Mouse (Mus musculus): ENCODE measurements around the gene Tsc22d3. TPM values are rescaled to one million over a fixed set of nuclear protein-coding genes. Genes with fewer than 3 reads are reported as not detected.

Tsc22d3 gene
- polyA plus RNA-seq, 1 experiment from 2014 or later, result 113 TPM

- no peak overlapping the region for H3K9ac ChIP-seq
- H3K9me3 ChIP-seq, result no peaks in the 10 kb centered on the region
- ATAC-seq (ENCODE audit: insufficient number of reproducible peaks, insufficient read depth, low FRiP score, low TSS enrichment), result no peak
- no peak overlapping the region for H3K27ac ChIP-seq
- H3K27me3 ChIP-seq, result peaks cover 27% of the 10 kb centered on the region; the same call in 1 of the 2 replicates
- no peak overlapping the region for H3K4me2 ChIP-seq (replicated peaks)
- no peaks in the 10 kb centered on the region for H3K4me1 ChIP-seq
- H3K4me3 ChIP-seq, result no peak overlapping the region
- 74% methylated on average over 3 of the region's 3 CpGs for WGBS
- H3K36me3 ChIP-seq, result no peaks in the 10 kb centered on the region
Measured at GRCm38 (mm10) chrX:140591176-140591575, 9.3 kb downstream of the Tsc22d3 start.

- no peak for ATAC-seq (ENCODE audit: insufficient number of reproducible peaks, insufficient read depth, low FRiP score, low TSS enrichment)
- Histone ChIP-seq H3K36me3 (no peaks in the 10 kb centered on the region), H3K4me2 (replicated peaks) (no peak overlapping the region), H3K9me3 (no peaks in the 10 kb centered on the region), H3K9ac (no peak overlapping the region), H3K4me1 (no peaks in the 10 kb centered on the region), H3K4me3 (no peak overlapping the region), H3K27me3 (peaks cover 26% of the 10 kb centered on the region; the same call in 1 of the 2 replicates), H3K27ac (no peak overlapping the region)
- WGBS, result 56% methylated on average over 2 of the region's 2 CpGs
Measured at GRCm38 (mm10) chrX:140590142-140590541, 10.3 kb downstream of the Tsc22d3 start.

GRCm38 (mm10) chrX:140589194-140589751 lies 11.2 kb downstream of the Tsc22d3 start:
- no peak overlapping the region for H3K4me3 ChIP-seq
- H3K36me3 ChIP-seq, result no peaks in the 10 kb centered on the region
- H3K9ac ChIP-seq, result no peak overlapping the region
- peaks cover 26% of the 10 kb centered on the region; the same call in 1 of the 2 replicates for H3K27me3 ChIP-seq
- no peak overlapping the region for H3K27ac ChIP-seq
- no peak overlapping the region for H3K4me2 ChIP-seq (replicated peaks)
- no peaks in the 10 kb centered on the region for H3K9me3 ChIP-seq
- H3K4me1 ChIP-seq, result no peaks in the 10 kb centered on the region
- ATAC-seq (ENCODE audit: insufficient number of reproducible peaks, insufficient read depth, low FRiP score, low TSS enrichment), result no peak
- 68% methylated on average over 4 of the region's 4 CpGs for WGBS

GRCm38 (mm10) chrX:140588534-140588933 lies 11.9 kb downstream of the Tsc22d3 start:
- Histone ChIP-seq H3K4me3 (no peak overlapping the region), H3K4me1 (no peaks in the 10 kb centered on the region), H3K36me3 (no peaks in the 10 kb centered on the region), H3K27me3 (peaks cover 26% of the 10 kb centered on the region; the same call in 1 of the 2 replicates), H3K9me3 (no peaks in the 10 kb centered on the region), H3K27ac (no peak overlapping the region), H3K9ac (no peak overlapping the region), H3K4me2 (replicated peaks) (no peak overlapping the region)
- no peak for ATAC-seq (ENCODE audit: insufficient number of reproducible peaks, insufficient read depth, low FRiP score, low TSS enrichment)
- 86% methylated on average over 5 of the region's 5 CpGs for WGBS

GRCm38 (mm10) chrX:140580416-140580815 lies 20.0 kb downstream of the Tsc22d3 start:
- WGBS, result 64% methylated on average over 3 of the region's 3 CpGs
- no peak overlapping the region for H3K4me2 ChIP-seq (replicated peaks)
- H3K9ac ChIP-seq, result no peak overlapping the region
- ATAC-seq (ENCODE audit: insufficient number of reproducible peaks, insufficient read depth, low FRiP score, low TSS enrichment), result no peak
- peaks cover 36% of the 10 kb centered on the region; the same call in 1 of the 2 replicates for H3K27me3 ChIP-seq
- H3K27ac ChIP-seq, result no peak overlapping the region
- H3K4me1 ChIP-seq, result no peaks in the 10 kb centered on the region
- no peak overlapping the region for H3K4me3 ChIP-seq
- H3K36me3 ChIP-seq, result no peaks in the 10 kb centered on the region
- H3K9me3 ChIP-seq, result no peaks in the 10 kb centered on the region

- H3K9ac ChIP-seq, result no peak overlapping the region
- WGBS, result 59% methylated on average over 3 of the region's 3 CpGs
- no peak overlapping the region for H3K27ac ChIP-seq
- H3K27me3 ChIP-seq, result peaks cover 39% of the 10 kb centered on the region
- ATAC-seq (ENCODE audit: insufficient number of reproducible peaks, insufficient read depth, low FRiP score, low TSS enrichment), result no peak
- no peak overlapping the region for H3K4me2 ChIP-seq (replicated peaks)
- no peaks in the 10 kb centered on the region for H3K36me3 ChIP-seq
- no peaks in the 10 kb centered on the region for H3K9me3 ChIP-seq
- H3K4me1 ChIP-seq, result no peaks in the 10 kb centered on the region
- no peak overlapping the region for H3K4me3 ChIP-seq
Measured at GRCm38 (mm10) chrX:140575636-140576035, 24.8 kb downstream of the Tsc22d3 start.

- peaks cover 36% of the 10 kb centered on the region for H3K27me3 ChIP-seq
- WGBS, result 50% methylated on average over 1 of the region's 1 CpGs
Measured at GRCm38 (mm10) chrX:140575200-140575599, 25.3 kb downstream of the Tsc22d3 start.

GRCm38 (mm10) chrX:140572702-140573338 lies 27.6 kb downstream of the Tsc22d3 start:
- no peak for ATAC-seq (ENCODE audit: insufficient number of reproducible peaks, insufficient read depth, low FRiP score, low TSS enrichment)
- H3K27me3 ChIP-seq, result peaks cover 43% of the 10 kb centered on the region
- no peaks in the 10 kb centered on the region for H3K9me3 ChIP-seq
- H3K9ac ChIP-seq, result no peak overlapping the region
- no peak overlapping the region for H3K4me2 ChIP-seq (replicated peaks)
- H3K4me3 ChIP-seq, result no peak overlapping the region
- H3K27ac ChIP-seq, result no peak overlapping the region
- 56% methylated on average over 2 of the region's 2 CpGs for WGBS
- H3K4me1 ChIP-seq, result no peaks in the 10 kb centered on the region
- no peaks in the 10 kb centered on the region for H3K36me3 ChIP-seq

More at GRCm38 (mm10) chrX:140575200-140575599, 25.3 kb downstream of the Tsc22d3 start:
- Histone ChIP-seq H3K27ac (no peak overlapping the region), H3K9ac (no peak overlapping the region), H3K36me3 (no peaks in the 10 kb centered on the region), H3K9me3 (no peaks in the 10 kb centered on the region), H3K4me2 (replicated peaks) (no peak overlapping the region), H3K4me3 (no peak overlapping the region), H3K4me1 (no peaks in the 10 kb centered on the region)
- no peak for ATAC-seq (ENCODE audit: insufficient number of reproducible peaks, insufficient read depth, low FRiP score, low TSS enrichment)

- no peaks in the 10 kb centered on the region for H3K36me3 ChIP-seq
- no peak overlapping the region for H3K27ac ChIP-seq
- H3K9ac ChIP-seq, result no peak overlapping the region
- no peak overlapping the region for H3K4me2 ChIP-seq (replicated peaks)
- H3K4me1 ChIP-seq, result no peaks in the 10 kb centered on the region
- 96% methylated on average over 1 of the region's 1 CpGs for WGBS
- ATAC-seq (ENCODE audit: insufficient number of reproducible peaks, insufficient read depth, low FRiP score, low TSS enrichment), result no peak
- H3K27me3 ChIP-seq, result peaks cover 35% of the 10 kb centered on the region
- no peaks in the 10 kb centered on the region for H3K9me3 ChIP-seq
- no peak overlapping the region for H3K4me3 ChIP-seq
Measured at GRCm38 (mm10) chrX:140569595-140569994, 30.9 kb downstream of the Tsc22d3 start.

- WGBS, result 42% methylated on average over 1 of the region's 1 CpGs
- H3K27me3 ChIP-seq, result peaks cover 31% of the 10 kb centered on the region
- no peak overlapping the region for H3K27ac ChIP-seq
- H3K9me3 ChIP-seq, result no peaks in the 10 kb centered on the region
- H3K4me3 ChIP-seq, result no peak overlapping the region
- no peaks in the 10 kb centered on the region for H3K36me3 ChIP-seq
- no peak overlapping the region for H3K9ac ChIP-seq
- no peaks in the 10 kb centered on the region for H3K4me1 ChIP-seq
- ATAC-seq (ENCODE audit: insufficient number of reproducible peaks, insufficient read depth, low FRiP score, low TSS enrichment), result no peak
- no peak overlapping the region for H3K4me2 ChIP-seq (replicated peaks)
Measured at GRCm38 (mm10) chrX:140567711-140568407, 32.6 kb downstream of the Tsc22d3 start.

GRCm38 (mm10) chrX:140565759-140566158 lies 34.7 kb downstream of the Tsc22d3 start:
- no peaks in the 10 kb centered on the region for H3K36me3 ChIP-seq
- H3K9me3 ChIP-seq, result no peaks in the 10 kb centered on the region
- 78% methylated on average over 2 of the region's 2 CpGs for WGBS
- no peak overlapping the region for H3K4me2 ChIP-seq (replicated peaks)
- ATAC-seq (ENCODE audit: insufficient number of reproducible peaks, insufficient read depth, low FRiP score, low TSS enrichment), result no peak
- H3K4me1 ChIP-seq, result no peaks in the 10 kb centered on the region
- no peak overlapping the region for H3K4me3 ChIP-seq
- peaks cover 26% of the 10 kb centered on the region for H3K27me3 ChIP-seq
- H3K9ac ChIP-seq, result no peak overlapping the region
- H3K27ac ChIP-seq, result no peak overlapping the region

- ATAC-seq (ENCODE audit: insufficient number of reproducible peaks, insufficient read depth, low FRiP score, low TSS enrichment), result no peak
- H3K9ac ChIP-seq, result no peak overlapping the region
- no peak overlapping the region for H3K27ac ChIP-seq
- 95% methylated on average over 3 of the region's 3 CpGs for WGBS
- peaks cover 26% of the 10 kb centered on the region for H3K27me3 ChIP-seq
- H3K36me3 ChIP-seq, result no peaks in the 10 kb centered on the region
- no peak overlapping the region for H3K4me3 ChIP-seq
- H3K9me3 ChIP-seq, result no peaks in the 10 kb centered on the region
- H3K4me1 ChIP-seq, result no peaks in the 10 kb centered on the region
- no peak overlapping the region for H3K4me2 ChIP-seq (replicated peaks)
Measured at GRCm38 (mm10) chrX:140565212-140565611, 35.2 kb downstream of the Tsc22d3 start.

All from embryonic facial prominence, embryonic 12.5 days (tissue).